Mouse (Mus musculus): ENCODE measurements around the gene Ciao2b.
A peak's percentile ranks its signal among the peaks of the same experiment; 100 is the strongest.
"Not testable (repeated sequence)": the region's sequence is repeated elsewhere in the genome, so short reads cannot be mapped to it uniquely, and the experiment has no call there.

Ciao2b gene

DNA sequence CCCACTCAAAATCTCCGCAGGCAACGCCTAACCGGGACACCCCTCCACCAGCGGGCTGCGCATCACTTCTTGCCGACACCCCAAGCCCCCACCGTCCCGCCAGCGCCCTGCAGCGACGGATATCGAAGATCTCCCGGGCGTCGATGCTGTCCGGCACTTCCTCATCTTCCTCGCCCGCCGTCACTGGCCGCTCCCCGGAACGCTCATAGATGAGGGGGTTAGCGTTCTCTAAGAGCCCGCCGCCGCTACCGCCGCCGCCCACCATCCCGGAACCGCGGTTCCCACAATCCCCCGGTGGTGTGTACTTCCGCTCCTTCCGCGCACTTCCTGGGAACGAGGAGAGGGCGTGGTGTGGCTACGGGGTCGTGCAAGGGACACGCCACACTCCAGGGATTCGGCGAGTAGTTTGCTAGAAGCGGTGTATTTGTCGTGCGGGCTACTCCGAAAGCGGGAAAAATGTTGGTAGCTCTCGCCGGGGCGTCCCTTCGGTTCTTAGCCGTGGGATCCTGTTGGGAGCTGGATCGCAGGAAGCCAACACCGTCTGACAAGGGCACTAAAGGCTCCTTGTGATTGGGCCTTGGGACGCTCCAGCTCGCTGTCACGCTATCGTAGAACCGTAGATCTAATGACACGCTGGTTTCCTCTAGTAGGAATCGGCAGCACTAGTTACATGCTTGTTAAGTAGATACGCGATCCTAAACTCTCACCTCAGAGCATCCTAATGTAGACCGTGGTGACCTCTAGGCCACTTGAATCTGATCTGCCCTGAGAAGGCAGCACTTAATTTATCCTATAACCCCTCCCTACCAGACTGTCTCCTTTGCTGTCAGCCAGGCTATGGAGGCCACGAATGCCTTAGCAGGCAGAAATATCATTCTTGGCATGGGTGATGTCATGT is at the start of gene Ciao2b:
Gene Ciao2b (minus strand): TSS at position 540 of the 898 bp plus-strand sequence.
- DNase-seq (ENCODE audit: low read depth, low spot score), result peak; percentile 89

DNA sequence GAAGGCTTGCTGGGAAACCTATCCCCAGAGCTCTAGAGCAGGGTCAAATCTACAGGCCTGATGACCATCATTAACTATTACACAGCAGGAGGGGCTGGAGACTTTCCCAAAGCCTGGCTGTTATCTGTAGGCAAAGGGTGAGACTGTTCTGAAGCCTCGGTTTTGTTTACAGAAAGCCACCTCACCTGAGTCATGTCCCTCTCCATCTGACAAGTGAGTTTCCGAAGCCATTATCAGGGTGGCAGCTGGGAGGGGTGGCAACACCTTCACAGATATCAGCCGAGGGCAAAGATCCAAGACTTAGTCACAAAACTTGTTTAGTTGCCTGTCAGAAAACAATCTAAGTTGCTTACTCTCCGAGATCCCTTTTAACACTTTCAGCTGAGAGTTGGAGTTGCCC is 46.7 kb upstream of the Ciao2b start:
- no peak for DNase-seq (ENCODE audit: low read depth, low spot score)

- no peak for DNase-seq (ENCODE audit: low read depth, low spot score)
Observed at GRCm38 (mm10) chr8:104655614-104656013, 13.8 kb upstream of the Ciao2b start.

- peak; percentile 85 for DNase-seq (ENCODE audit: low read depth, low spot score)
Observed at GRCm38 (mm10) chr8:104654984-104655383, 13.2 kb upstream of the Ciao2b start.

DNA sequence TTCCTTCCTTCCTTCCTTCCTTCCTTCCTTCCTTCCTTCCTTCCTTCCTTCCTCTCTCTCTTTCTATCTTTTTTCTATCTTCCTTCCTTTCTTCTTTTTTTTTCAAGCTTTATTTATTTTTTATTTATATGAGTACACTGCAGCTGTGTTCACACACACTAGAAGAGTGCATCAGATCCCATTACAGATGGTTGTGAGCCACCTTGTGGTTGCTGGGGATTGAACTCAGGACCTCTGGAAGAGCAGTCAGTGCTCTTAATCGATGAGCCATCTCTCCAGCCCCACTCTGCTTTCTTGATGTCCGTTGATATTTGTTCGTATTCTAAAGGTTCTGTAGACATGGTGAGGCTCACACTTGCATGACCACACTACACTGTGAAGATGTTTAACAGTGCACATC is 2.4 kb upstream of the Ciao2b start:
- DNase-seq (ENCODE audit: low read depth, low spot score), result not testable (repeated sequence)

DNA sequence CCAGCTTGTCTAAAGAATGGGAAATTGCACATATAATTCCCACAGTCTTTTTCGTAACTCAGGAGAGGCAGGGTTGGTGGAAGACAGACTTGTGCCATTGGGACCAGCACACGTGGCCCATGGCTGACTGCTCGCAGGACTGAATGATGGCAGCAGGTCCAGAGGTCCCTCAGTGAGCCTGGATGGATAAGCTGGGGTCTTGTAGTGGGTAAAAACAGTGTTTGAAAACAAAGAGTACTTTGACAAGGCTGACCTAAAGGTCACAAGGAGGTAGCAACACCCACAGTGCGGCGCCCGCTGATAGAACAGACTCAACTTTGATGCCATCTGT is 524 bp upstream of the Ciao2b start:
- no peak for DNase-seq (ENCODE audit: low read depth, low spot score)

GRCm38 (mm10) chr8:104640831-104641370 is 864 bp downstream of the Ciao2b start:
- DNase-seq (ENCODE audit: low read depth, low spot score), result no peak

GRCm38 (mm10) chr8:104640241-104640640 is 1.5 kb downstream of the Ciao2b start:
- DNase-seq (ENCODE audit: low read depth, low spot score), result no peak

- no peak for DNase-seq (ENCODE audit: low read depth, low spot score)
Observed at GRCm38 (mm10) chr8:104638010-104638409, 3.8 kb downstream of the Ciao2b start.

- DNase-seq (ENCODE audit: low read depth, low spot score), result no peak
Observed at GRCm38 (mm10) chr8:104635004-104635710, 6.6 kb downstream of the Ciao2b start.

- DNase-seq (ENCODE audit: low read depth, low spot score), result no peak
Observed at GRCm38 (mm10) chr8:104633156-104633744, 8.5 kb downstream of the Ciao2b start.

- no peak for DNase-seq (ENCODE audit: low read depth, low spot score)
Observed at GRCm38 (mm10) chr8:104632486-104632885, 9.3 kb downstream of the Ciao2b start.

DNA sequence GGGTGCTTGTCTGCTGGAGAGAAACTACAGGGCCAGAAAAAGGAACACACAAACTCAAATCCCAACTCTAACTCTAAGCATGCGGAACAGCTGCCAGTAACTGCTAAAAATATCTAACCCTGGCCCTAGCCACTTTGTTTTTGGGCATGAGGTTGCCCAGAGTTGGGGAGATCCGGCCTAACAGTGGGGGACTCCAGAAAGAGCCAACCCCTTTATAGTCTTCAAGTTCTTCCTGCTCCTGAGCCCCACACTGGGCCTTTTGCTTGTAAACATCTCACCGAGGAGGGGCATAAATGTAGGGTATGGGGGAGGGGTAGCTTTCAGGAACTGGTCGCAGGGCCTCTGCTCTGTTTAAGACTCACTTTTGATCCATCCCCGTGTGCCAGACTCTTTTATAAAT is 9.8 kb downstream of the Ciao2b start:
- peak; percentile 63 for DNase-seq (ENCODE audit: low read depth, low spot score)

- DNase-seq (ENCODE audit: low read depth, low spot score), result peak; percentile 83
Observed at GRCm38 (mm10) chr8:104630981-104631663, 10.6 kb downstream of the Ciao2b start, which contains the start of gene Rrad. Gene Rrad, minus strand, starts transcription at chr8:104631327.

DNA sequence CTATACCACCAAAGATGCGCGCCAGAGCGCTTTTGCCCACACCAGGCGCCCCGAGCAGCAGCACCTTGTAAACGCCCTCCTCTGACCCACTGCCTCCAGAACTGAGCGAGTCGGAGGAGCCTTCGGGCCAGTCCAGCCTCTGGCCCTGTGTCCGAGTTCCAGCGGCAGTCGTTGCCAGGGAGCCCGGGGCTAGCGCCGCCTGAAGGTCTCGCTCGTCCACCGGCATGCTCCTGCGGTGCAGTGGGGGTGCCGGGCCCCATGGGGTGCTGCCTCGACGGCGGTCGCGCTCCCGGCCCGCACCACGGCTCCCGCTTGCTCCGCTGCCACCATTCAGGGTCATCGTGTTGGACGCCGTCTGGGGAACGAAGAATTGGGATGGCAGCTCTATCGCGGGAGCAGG is 11.2 kb downstream of the Ciao2b start:
- DNase-seq (ENCODE audit: low read depth, low spot score), result no peak

GRCm38 (mm10) chr8:104630111-104630479 is 11.7 kb downstream of the Ciao2b start:
- DNase-seq (ENCODE audit: low read depth, low spot score), result no peak

DNA sequence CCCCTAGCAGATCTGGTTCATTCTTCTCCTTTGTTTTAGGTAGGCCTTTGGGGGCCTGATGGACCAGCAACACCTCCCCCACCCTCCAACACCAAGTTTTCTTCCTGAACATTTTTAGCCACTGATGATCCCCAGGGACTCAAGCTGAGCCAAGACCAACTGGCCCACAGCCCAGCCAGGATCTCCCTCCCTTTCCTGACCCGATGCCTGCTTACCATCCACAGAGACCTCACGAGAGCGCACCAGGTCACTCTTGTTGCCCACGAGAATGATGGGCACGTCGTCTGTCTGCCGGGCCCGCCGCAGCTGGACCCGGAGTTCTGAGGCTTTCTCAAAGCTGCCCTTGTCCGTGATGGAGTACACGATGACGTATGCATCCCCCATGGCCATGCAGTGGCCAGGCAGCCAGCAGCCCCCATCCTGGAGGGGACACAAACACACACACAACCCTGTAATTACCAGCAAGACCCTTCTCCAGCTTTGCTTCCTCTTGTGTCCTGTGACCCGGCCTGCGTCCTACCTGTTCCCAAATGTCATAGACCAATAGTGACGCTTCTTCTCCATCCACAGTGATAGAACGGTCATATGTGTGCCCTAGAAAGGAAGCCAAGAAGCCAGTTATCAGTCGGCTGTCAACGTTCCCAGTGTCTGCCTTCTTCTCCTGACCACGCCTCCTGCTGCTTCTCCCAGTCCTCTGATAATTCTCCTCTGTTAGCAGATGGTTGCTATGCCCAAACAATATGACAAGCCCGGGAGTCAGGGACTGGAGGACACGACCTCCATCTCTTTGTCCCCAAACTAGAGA is 12.3 kb downstream of the Ciao2b start:
- no peak for DNase-seq (ENCODE audit: low read depth, low spot score)

- no peak for DNase-seq (ENCODE audit: low read depth, low spot score)
Observed at GRCm38 (mm10) chr8:104628402-104628801, 13.4 kb downstream of the Ciao2b start.

DNA sequence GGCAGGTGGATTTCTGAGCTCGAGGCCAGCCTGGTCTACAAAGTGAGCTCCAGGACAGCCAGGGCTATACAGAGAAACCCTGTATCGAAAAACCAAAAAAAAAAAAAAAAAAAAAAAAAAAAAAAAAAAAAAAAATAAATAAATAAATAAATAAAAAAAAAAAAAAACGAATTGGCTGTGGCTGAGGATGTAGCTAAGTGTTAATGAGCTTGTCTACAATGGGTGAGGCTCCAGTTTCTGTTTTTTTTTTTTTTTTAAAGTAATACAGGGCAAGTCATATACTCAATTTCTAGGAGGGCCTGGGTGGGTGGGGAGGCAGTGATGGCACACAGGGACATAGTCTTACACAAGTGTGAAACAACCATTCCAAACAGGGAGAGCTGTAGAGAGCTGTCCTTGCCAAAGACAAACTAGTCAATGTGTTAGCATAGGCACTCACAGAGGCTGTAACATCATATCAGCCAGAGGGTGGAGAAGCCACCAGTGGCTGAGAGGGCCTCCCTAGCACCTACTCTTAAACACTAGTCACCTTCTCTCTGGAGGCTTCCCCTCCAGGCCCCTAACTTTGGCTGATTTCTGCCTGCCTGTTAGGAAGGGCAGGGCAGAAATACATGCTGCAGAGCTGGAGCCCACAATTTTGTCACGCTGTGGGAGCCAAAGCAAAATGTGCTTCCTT is 14.6 kb downstream of the Ciao2b start:
- no peak for DNase-seq (ENCODE audit: low read depth, low spot score)

DNA sequence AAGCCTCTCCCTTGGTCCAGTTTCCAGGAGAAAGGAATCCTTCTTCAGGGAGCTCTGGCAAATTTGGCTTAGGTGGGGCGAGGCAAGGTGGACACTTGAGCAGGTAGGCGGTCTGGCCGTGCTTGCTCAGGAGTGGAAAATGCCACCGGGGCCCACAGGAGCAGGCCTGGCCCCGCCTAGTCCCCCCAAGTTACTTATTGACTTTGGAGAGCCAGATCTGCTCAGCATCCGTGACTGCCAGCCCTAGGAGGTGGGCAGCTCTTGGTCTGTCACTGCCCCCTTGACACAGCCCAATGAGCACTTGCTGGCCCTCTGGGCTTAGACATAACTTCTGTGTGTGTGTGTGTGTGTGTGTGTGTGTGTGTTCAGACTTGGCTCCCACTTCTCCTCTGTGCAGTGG is 17.6 kb downstream of the Ciao2b start, which contains the start of gene Cdh16:
Gene Cdh16 (minus strand): TSS at position 236 of the 400 bp plus-strand sequence.
- DNase-seq (ENCODE audit: low read depth, low spot score), result no peak
